Mouse (Mus musculus): Measurements from ENCODE around the gene Lrba.
A peak's percentile ranks its signal among the peaks of the same experiment; 100 is the strongest.

The Lrba gene

DNA sequence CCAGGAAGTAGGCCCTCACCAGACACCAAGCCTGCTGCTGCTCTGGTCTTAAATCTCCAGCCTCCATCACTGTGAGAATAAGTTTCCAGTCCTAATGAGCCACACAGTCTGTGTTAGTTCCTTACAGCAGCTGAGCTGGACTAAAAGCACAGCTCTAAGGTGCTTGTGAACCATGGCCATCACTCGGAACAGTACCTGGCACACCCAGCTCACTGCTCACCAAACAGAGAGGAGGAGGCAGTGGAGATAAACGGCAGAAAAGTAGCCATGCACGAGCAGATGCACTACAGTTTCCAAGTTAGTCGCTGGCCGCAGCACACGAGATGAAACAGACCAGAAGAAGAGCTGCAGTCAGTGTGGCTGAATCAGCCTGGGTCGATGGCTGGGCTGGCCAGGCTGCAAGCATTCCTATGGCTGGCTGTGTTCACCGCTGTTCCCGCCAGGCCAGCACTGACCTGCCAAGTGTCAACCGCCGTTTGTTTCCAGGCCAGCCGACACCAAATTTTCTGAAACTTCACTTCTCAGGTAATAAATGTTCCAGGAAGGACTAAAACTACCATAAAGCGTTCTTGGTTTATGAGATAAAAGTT is 573.5 kb downstream of the Lrba start:
- DNase-seq (ENCODE audit: low read depth), result peak; percentile 61

DNA sequence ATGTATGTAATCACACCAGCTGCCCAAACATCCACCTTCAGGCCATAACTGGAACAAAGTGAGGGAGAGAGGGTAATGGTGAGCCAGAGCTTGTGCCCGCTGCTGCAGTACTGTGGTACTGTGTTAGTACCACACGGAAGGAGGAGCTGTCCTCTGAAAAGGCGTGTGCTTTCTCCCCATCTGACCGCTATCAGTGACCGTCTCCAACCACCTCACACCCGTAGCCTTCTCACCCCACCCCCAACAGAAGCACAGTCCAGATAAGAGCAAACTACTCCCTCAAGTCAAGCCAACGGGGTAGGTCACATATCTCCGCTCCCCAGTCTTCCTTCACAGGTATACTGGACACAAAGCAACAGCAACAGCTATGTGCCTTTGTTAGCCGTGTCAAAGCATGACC is 574.6 kb downstream of the Lrba start:
- no peak for DNase-seq (ENCODE audit: low read depth)

DNA sequence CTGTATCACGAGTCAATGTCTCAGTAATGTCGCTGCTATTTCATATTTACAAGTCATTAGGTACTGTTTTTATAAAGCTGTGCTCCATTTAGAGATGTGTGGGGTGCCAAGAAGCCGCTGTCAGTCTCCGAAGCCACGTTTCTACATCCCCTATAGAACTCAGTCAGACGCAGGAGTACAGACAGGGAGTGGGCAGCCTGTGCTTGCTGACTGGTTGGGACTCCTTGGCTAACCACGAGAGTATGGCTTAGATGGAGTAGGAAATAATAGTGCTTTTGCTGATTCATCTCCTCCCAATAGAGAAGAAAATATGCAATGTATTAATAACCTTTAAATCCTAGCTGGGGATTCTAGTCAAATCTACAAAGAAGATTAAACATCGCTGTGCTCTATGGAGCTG is 576.4 kb downstream of the Lrba start:
- no peak for DNase-seq (ENCODE audit: low read depth)

DNA sequence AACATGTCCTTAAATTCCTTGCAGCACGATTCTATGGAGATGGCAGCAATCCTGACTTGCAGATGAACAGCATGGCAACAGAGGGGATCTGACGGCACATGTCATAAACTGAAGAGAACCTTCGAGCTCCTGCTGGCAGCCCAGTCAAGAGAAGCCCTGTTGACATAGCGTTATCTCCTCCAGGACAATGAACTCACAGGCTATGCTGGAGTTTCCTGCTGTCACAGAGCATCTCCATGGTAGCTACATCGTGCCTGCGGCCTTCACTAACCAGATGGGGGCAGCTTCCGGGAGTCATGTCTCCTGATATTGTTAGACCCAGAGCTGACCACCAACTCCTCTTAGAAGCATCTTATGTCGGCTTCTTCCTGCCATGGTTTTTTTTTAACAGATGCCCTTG is 578.3 kb downstream of the Lrba start:
- DNase-seq (ENCODE audit: low read depth), result no peak

DNA sequence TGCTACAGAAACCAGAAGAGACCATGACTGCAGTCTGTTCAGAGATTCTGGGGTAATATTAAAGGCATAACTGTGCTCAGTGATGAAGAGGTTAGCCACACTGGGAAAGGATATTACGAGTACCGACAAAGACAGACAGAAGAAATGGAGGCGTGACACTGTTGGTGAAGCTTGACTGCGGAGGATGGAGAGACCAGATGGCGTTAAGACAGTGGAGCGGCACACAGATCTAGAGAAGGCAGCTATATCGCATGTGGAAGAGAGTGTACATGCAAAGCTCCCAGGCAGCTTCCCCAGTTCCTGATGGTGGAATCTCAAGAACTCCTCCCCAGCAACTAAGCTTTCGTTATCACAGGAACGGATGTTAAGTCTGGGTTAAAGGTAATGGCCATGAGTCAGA is 579.8 kb downstream of the Lrba start:
- DNase-seq (ENCODE audit: low read depth), result no peak

DNA sequence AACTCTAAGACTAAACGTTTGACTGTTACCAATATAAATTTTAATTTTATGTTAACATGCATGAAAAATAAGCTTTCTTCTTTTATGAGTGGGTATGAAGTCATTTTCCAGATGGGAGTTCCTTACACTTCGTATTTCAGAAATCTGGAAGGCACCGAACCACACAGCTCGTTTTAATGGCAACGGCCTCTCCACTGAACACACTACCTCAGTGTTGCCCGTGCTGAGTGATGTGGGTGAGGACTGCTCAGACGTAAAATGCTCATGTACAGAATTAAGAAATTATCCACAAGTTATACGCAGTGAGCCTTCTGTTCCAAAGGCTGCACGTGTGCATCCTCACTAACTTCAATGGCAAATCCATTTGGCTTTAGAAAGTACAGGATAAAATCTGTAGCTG is 582.4 kb downstream of the Lrba start:
- DNase-seq (ENCODE audit: low read depth), result no peak

DNA sequence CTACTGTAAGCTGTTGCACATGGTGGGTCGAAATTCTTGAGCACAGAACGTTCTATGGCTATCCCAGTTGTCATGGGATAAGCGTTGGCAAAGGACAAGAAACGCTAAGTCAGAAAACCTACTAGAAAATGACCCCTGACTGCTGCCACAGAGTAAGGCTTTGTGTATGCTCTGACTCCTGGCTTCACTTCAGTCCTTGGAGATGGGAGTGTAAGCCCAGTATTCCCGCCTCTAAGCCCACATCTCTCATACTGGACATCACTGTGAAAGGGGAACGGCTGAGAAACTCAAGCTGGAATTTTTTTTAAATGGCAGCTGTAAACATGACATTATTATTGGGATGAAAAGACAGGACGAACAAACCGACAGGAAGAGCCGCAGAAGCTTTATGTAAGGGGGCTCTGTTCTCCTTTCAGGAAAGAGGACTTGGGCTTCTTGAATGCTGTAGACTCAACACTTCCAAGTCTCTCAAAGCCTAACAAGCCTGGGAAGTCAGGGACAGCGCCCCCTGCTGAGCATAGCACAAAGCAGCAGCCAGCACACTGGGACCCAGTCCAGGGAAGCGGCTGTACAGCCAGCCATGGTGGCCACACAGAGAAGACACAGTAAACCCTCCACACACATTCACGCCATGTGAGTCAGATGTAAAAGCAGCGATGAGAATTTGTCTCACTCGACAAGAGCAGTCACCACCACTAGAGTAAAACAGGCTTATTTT is 583.4 kb downstream of the Lrba start:
- DNase-seq (ENCODE audit: low read depth), result no peak

DNA sequence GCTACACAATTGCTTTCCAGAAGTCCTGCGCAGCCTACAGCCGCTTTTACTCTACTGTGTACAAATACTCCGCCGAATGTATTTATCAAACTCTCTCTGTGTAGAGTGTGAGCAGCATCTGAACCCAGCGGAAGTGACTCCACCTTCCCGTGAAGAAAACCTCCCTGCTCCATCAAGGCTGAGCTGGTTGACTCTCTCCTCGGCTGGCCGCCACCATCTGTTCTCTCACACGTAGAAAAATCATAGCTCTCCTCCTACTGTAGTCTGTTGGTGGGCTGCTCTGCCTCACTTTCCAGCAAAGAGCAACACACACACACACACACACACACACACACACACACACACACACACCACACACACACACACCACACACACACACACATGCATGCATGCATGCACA is 584.7 kb downstream of the Lrba start:
- DNase-seq (ENCODE audit: low read depth), result no peak

DNA sequence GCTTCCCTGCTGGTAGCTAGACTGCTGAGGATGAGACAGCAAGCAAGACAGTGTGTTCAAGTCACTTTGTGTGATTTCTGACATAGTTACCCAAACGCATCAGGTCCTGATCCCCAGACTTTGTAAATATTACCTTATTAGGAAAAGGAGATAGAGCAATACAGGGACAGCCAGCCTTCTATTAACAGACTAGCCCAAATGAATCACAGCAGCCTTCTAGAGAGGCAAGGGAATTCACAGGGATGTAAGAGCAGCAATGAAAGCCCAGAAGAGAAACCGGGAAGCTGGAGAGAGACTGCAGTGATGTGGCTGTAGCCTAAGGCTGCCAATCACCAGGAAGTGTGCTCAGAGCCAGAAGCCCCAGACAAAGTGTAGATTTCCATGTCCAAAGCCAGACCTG is 585.2 kb downstream of the Lrba start:
- DNase-seq (ENCODE audit: low read depth), result no peak

DNA sequence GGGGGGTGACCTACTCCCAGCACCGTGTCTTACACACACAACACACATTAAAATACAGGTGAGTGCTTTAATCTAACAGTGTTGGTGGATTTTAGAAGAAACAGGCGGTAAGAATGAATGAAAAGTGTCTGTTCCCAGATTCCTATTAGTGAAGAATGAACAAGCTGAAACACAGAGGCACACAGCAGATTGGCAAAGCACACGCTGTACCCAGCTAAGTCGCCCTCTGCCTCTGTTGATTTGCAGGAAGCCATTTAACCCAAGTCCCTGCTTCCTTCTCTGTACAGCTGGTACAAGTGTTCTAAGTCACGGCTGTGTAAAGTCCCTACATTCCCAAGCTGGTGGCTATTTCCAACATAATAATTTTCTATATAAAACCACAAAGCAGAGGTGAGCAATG is 586.4 kb downstream of the Lrba start:
- DNase-seq (ENCODE audit: low read depth), result no peak

DNA sequence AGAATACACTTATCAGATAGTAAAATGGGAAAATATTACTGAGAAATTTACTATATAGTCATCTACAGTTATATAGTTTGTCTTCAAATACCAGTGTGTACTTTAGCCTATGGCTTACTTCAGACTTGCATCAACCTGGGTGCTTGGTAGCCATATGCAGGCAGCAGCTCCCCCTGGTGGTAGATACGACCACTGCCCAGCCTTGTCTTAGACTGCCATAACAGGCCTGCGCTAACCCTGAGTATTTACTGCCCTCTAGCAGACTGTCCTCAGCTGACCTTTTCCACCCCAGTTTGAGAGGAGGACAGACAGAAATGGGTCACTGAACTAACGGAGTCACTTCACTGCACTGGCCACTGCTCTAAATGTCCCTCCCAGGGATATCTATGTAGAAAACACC is 588.2 kb downstream of the Lrba start:
- DNase-seq (ENCODE audit: low read depth), result no peak

DNA sequence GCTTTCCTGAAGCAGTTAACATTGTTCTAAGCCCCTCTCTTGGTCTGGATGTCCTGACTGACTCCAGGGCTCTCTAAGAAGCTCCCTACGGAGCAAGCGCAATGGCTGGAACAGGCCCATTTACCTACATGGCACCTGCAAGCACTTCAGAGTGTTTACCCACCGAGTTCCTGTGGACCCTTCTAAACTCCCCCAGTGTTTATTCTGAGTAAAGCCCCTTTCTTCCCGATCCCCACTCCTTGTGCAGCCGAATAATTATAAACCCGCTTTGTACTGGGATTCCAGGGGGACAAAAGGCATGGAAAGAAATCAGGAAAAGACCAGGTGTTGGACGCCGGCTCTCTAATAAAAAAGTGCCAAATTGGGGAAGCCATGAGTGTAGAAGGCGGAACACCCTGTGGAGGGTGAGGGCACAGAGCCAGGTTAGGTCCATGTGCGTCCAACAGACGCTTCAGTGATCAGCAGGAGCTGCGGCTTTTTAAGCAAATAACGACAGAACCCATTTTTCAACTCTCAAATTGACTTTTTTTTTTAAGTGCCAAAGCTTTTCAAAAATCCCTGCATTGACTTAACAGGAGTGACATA is 593.6 kb downstream of the Lrba start:
- no peak for DNase-seq (ENCODE audit: low read depth)

DNA sequence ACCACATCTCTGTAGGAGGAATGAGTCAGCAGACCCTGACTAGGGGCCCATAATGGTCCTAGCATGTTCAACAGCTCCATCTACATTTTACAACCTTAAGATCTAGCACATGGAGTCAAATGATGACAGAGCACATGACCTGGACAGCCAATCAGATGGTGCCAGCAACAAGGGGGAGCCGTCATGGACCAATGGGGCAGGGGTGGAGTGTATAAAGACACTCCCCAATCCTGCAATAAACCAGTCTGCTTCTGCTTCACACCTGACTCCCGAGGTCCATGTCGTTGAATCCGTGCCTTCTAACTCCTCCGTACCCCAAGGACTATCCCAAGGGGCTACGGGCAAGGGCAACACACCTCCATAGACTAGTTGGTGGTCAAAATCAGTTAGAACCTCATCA is 594.9 kb downstream of the Lrba start:
- DNase-seq (ENCODE audit: low read depth), result no peak

DNA sequence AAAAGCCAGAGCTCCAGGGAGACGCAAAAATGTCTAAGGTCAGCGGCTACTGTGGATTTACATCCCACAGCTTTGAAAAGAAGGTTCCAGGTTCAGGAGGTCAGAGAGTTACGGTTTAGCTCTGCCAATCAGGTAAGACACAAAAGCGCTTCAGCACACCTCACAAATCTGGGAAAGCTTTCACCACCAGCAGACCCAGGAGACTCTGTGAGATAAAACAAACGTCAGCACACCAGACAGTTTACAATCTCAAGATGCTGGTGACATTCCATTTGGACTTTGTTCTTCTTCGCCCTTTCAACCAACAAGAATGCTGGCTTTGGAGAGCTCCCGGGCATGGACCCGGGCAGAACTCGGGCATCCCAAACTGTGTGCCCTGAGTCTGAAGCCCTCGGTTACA is 595.9 kb downstream of the Lrba start:
- DNase-seq (ENCODE audit: low read depth), result no peak

DNA sequence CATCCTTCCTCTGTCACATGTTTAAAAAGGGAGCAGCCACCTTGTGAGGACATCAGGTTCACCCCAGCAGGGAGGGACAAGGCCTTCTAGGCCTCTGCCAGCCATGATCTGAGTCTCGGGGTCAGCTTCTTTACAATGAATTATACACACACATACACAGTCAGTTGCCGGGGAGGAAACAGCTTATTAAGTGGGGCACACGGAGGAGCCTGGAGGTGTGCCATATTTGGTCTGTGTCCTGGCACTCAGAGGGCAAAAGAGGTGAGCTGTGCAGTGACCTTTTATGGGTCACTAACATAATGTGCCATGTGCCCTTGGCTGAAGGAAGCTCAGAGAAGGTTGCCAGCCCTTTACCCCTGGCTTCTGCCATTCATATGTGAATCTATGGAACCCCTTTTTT is 596.9 kb downstream of the Lrba start:
- DNase-seq (ENCODE audit: low read depth), result no peak

DNA sequence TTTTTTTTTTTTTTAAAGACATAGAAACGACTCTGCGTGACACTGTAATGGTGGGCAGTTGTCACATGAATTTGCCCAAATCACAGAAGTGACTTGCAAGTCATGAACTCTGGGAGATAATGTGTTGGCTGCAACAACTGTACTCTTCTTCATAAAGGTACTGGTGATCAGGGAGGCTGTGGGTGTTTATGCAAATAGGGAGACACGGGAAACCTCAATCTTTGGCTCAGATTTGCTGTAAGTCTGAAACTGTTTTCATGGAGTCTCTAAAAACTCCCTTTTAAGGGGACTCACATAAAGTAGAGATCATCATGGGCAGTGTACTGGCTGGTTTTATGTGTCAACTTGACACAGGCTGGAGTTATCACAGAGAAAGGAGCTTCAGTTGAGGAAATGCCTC is 603.0 kb downstream of the Lrba start:
- DNase-seq (ENCODE audit: low read depth), result no peak

DNA sequence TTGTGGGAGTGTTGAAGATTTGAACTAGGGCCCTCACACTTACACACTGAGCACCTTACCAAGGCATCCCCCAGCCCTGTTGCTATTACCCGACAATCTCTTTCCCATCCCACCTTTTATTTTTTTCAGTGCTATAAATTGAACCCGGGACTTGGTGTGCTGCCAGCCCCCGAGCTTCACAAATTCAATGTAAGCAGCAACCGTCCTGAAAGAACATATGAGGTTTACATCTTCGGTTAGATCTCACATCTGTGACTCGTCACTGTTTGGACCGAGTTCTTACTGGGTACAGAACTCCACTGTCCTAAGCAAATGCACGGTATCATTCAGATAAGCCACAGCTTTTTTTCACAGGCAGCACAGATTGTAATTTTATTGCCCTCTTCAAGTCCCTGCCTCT is 607.6 kb downstream of the Lrba start:
- no peak for DNase-seq (ENCODE audit: low read depth)

Data from fibroblast of lung, adult 2 months (primary cell).